ENCODE assay signal across 8 mouse cellular contexts in the genomic region with DNA sequence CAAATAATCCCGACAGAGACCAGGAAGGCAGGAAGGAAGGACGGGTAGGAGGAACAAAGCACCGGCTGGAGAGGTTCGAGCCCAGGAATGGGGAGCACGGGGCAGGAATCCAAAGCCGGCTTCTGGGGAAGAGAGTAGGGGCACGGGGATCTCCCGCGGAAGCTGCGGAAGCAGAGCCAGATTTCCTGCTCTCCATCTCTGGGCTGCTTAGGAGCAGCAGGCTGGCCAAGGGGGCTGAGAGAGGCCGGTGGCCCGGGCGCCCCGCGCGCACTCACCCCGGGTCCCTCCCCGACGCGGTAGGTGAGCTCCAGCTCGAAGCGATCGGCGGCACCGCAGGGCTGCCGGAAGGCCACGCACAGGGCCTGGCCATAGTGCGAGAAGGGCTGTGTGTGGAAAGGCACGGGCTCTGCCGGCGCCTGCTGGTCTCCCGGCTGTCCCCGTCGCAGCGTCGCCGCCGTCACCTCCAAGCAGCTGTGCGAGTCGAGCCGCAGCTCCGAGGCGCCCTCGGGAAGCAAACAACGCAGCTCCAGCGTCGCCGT. TPM values are rescaled to one million over a fixed set of nuclear protein-coding genes. Genes with fewer than 3 reads are reported as not detected.
A peak's percentile ranks its signal among the peaks of the same experiment; 100 is the strongest.
DNase-seq lines count a peak whose midpoint lies in the region; ATAC-seq and TF ChIP-seq lines count a peak whose summit lies in the region.

No protein-coding gene starts in this region.

- peak overlapping the region; percentile 98 for H3K27ac ChIP-seq in cerebellum, adult 2 months (ENCODE audit: insufficient read depth, low read length)
- H3K27ac ChIP-seq in heart, adult 2 months: peak overlapping the region; percentile 97
- peak overlapping the region; percentile 92 for H3K27ac ChIP-seq in stomach, embryonic 14.5 days (ENCODE audit: low read length)

- DNase-seq in cerebellum, adult 2 months: no peak
- DNase-seq in cerebellum, postnatal 36 days: no peak
- peak; percentile 22 for DNase-seq in 3T3-L1 (ENCODE audit: low read depth, low spot score)
- DNase-seq in brain, embryonic 14.5 days (ENCODE audit: low read depth): peak; percentile 82
- no peak for DNase-seq in heart, adult 2 months
- peak; percentile 40 to 61 for DNase-seq in kidney, postnatal 25 days

- H3K79me2 ChIP-seq in heart, adult 2 months (replicated peaks; ENCODE audit: control insufficient read depth, insufficient read depth, low read length): no peaks in the 10 kb centered on the region

- peak overlapping the region; percentile 77 for H3K4me2 ChIP-seq in stomach, embryonic 14.5 days (replicated peaks; ENCODE audit: low read depth, low read length)

- H3K9me3 ChIP-seq in megakaryocyte, embryonic 14.5 days: no peaks in the 10 kb centered on the region
- H3K9me3 ChIP-seq in stomach, embryonic 14.5 days (ENCODE audit: control insufficient read depth, low read depth, low read length): no peaks in the 10 kb centered on the region

- no peak for TF ChIP-seq EP300 in heart, adult 2 months (IDR thresholded peaks at IDR 0.05; ENCODE audit: insufficient read depth, low read depth, low read length)

- intact Hi-C loops in heart, adult 2 months (cut with DNase I): loop anchor here (2.0 kb wide), 1 partner anchor 29 kb away; the partner anchor contains the start of gene Timm17a

- peak; percentile 74 for ATAC-seq in stomach, embryonic 14.5 days (ENCODE audit: insufficient number of reproducible peaks, insufficient read depth, low FRiP score, low read depth)

- TF ChIP-seq POLR2A in cerebellum, adult 2 months (IDR thresholded peaks at IDR 0.05; ENCODE audit: borderline replicate concordance, insufficient read depth, low read length): no peak
- TF ChIP-seq POLR2A in brain, embryonic 14.5 days (IDR thresholded peaks at IDR 0.05; ENCODE audit: borderline replicate concordance, extremely low read depth, insufficient read depth, insufficient read length, poor library complexity, severe bottlenecking): no peak
- 0 out of 2 replicates have a peak, but pooled peaks have one; percentile 15 for TF ChIP-seq POLR2A in heart, adult 2 months (IDR thresholded peaks at IDR 0.05; ENCODE audit: insufficient read depth, low read depth, low read length)

- WGBS in cerebellum, adult 2 months: under 1% methylated on average over 48 of the region's 48 CpGs
- WGBS in heart, adult 2 months: under 1% methylated on average over 48 of the region's 48 CpGs
- under 1% methylated on average over 48 of the region's 48 CpGs for WGBS in stomach, embryonic 14.5 days

- peaks cover 4% of the 10 kb centered on the region for H3K36me3 ChIP-seq in heart, adult 2 months (ENCODE audit: control insufficient read depth, insufficient read depth, low read length)
- peaks cover 10% of the 10 kb centered on the region for H3K36me3 ChIP-seq in megakaryocyte, embryonic 14.5 days (replicated peaks; ENCODE audit: low read length)
- H3K36me3 ChIP-seq in stomach, embryonic 14.5 days (ENCODE audit: control insufficient read depth, insufficient read depth, low read length): no peaks in the 10 kb centered on the region

- peak overlapping the region; percentile 98 for H3K4me3 ChIP-seq in cerebellum, adult 2 months (replicated peaks; ENCODE audit: insufficient read depth, low read depth, low read length)
- H3K4me3 ChIP-seq in heart, adult 2 months: peak overlapping the region; percentile 86
- peak overlapping the region; percentile 95 for H3K4me3 ChIP-seq in megakaryocyte, embryonic 14.5 days (replicated peaks)
- peak overlapping the region; percentile 83 for H3K4me3 ChIP-seq in stomach, embryonic 14.5 days (ENCODE audit: low read depth, low read length)

- peak overlapping the region; percentile 94 for H3K9ac ChIP-seq in heart, adult 2 months (ENCODE audit: low read depth, low read length)
- peak overlapping the region; percentile 87 for H3K9ac ChIP-seq in stomach, embryonic 14.5 days (replicated peaks; ENCODE audit: low read depth, low read length)

- TF ChIP-seq CTCF in cerebellum, adult 2 months (IDR thresholded peaks at IDR 0.05; ENCODE audit: borderline replicate concordance, insufficient read depth, low read depth, low read length): no peak
- TF ChIP-seq CTCF in brain, embryonic 14.5 days (IDR thresholded peaks at IDR 0.05; ENCODE audit: borderline replicate concordance, extremely low read depth, insufficient read depth, insufficient read length): no peak
- no peak for TF ChIP-seq CTCF in heart, adult 2 months (IDR thresholded peaks at IDR 0.05)

- H3K4me1 ChIP-seq in cerebellum, adult 2 months (ENCODE audit: control insufficient read depth, insufficient read depth, low read length): peaks cover 3% of the 10 kb centered on the region; the same call in 1 of the 2 replicates
- peaks cover 8% of the 10 kb centered on the region for H3K4me1 ChIP-seq in heart, adult 2 months (ENCODE audit: control insufficient read depth, insufficient read depth, low read length)
- peaks cover 29% of the 10 kb centered on the region for H3K4me1 ChIP-seq in megakaryocyte, embryonic 14.5 days
- no peaks in the 10 kb centered on the region for H3K4me1 ChIP-seq in stomach, embryonic 14.5 days (ENCODE audit: control insufficient read depth, insufficient read depth, low read length)

- H3K27me3 ChIP-seq in cerebellum, adult 2 months (ENCODE audit: control insufficient read depth, insufficient read depth, low read length): no peaks in the 10 kb centered on the region
- no peaks in the 10 kb centered on the region for H3K27me3 ChIP-seq in heart, adult 2 months (ENCODE audit: control insufficient read depth, insufficient read depth, low read length)
- peaks cover 8% of the 10 kb centered on the region for H3K27me3 ChIP-seq in megakaryocyte, embryonic 14.5 days (replicated peaks)
- H3K27me3 ChIP-seq in stomach, embryonic 14.5 days (ENCODE audit: control insufficient read depth, insufficient read depth, low read length): no peaks in the 10 kb centered on the region

RNA-seq across cellular contexts. Expression of gene Rnpep, which starts 0.5 kb away (rescaled TPM):
- 54.2 and 54.4 TPM in 2 replicates for polyA plus RNA-seq in cerebellum, adult 2 months (2012; rRNA removed)
- polyA plus RNA-seq in brain, embryonic 14.5 days (2012; rRNA removed): 41.0 and 54.0 TPM in 2 replicates
- total RNA-seq in heart, adult 2 months (2021): 10 to 100 TPM; 20.0 to 22.6 TPM
- polyA plus RNA-seq in heart, adult 2 months (2012; rRNA removed): 14.0 and 14.4 TPM in 2 replicates
- polyA plus RNA-seq in megakaryocyte, embryonic 14.5 days (2012; ENCODE audit: insufficient read depth, low replicate concordance): 15.5 and 18.7 TPM in 2 replicates
- polyA plus RNA-seq in stomach, embryonic 14.5 days (2014; fragmentation: Nextera tagmentation; extraction: Ambion mirVana): 124 and 128 TPM in 2 replicates

RNA-seq across cellular contexts. Expression of gene Elf3, which starts 25.0 kb away (rescaled TPM):
- 0.34 and 0.63 TPM in 2 replicates for polyA plus RNA-seq in cerebellum, adult 2 months (2012; rRNA removed)
- polyA plus RNA-seq in brain, embryonic 14.5 days (2012; rRNA removed): 0.15 and 0.20 TPM in 2 replicates
- total RNA-seq in heart, adult 2 months (2021): not detected
- polyA plus RNA-seq in heart, adult 2 months (2012; rRNA removed): 2.0 TPM in 1 of 2 replicates, not detected in the other
- polyA plus RNA-seq in megakaryocyte, embryonic 14.5 days (2012; ENCODE audit: insufficient read depth, low replicate concordance): not detected in 2 replicates
- 98.9 and 104 TPM in 2 replicates for polyA plus RNA-seq in stomach, embryonic 14.5 days (2014; fragmentation: Nextera tagmentation; extraction: Ambion mirVana)

RNA-seq across cellular contexts. Expression of gene Timm17a, which starts 30.2 kb away (rescaled TPM):
- polyA plus RNA-seq in cerebellum, adult 2 months (2012; rRNA removed): 104 and 110 TPM in 2 replicates
- 38.2 and 44.8 TPM in 2 replicates for polyA plus RNA-seq in brain, embryonic 14.5 days (2012; rRNA removed)
- total RNA-seq in heart, adult 2 months (2021): 100 to 1,000 TPM; 325 to 370 TPM
- polyA plus RNA-seq in heart, adult 2 months (2012; rRNA removed): 185 and 239 TPM in 2 replicates
- 2.2 and 5.0 TPM in 2 replicates for polyA plus RNA-seq in megakaryocyte, embryonic 14.5 days (2012; ENCODE audit: insufficient read depth, low replicate concordance)
- polyA plus RNA-seq in stomach, embryonic 14.5 days (2014; fragmentation: Nextera tagmentation; extraction: Ambion mirVana): 179 and 203 TPM in 2 replicates

RNA-seq across cellular contexts. Expression of gene Lmod1, which starts 41.3 kb away (rescaled TPM):
- 0.47 and 0.59 TPM in 2 replicates for polyA plus RNA-seq in cerebellum, adult 2 months (2012; rRNA removed)
- 0.08 and 0.30 TPM in 2 replicates for polyA plus RNA-seq in brain, embryonic 14.5 days (2012; rRNA removed)
- total RNA-seq in heart, adult 2 months (2021): 1 to 10 TPM; 3.7 to 4.7 TPM
- 4.8 and 6.4 TPM in 2 replicates for polyA plus RNA-seq in heart, adult 2 months (2012; rRNA removed)
- not detected in 2 replicates for polyA plus RNA-seq in megakaryocyte, embryonic 14.5 days (2012; ENCODE audit: insufficient read depth, low replicate concordance)
- polyA plus RNA-seq in stomach, embryonic 14.5 days (2014; fragmentation: Nextera tagmentation; extraction: Ambion mirVana): 12.6 and 13.2 TPM in 2 replicates

Comparison
In these comparisons a context has a peak if more than half of its experiments do, and no peak if none do; other contexts are left out.
1. DNase-seq: peak in 3T3-L1 (single experiment), brain, embryonic 14.5 days (single experiment) and kidney, postnatal 25 days (2 of 2); none in cerebellum, adult 2 months (0 of 2), cerebellum, postnatal 36 days (0 of 2) and heart, adult 2 months (0 of 2).
2. RNA of gene Elf3, which starts 25.0 kb away (polyA plus RNA-seq): 98.9 to 104 TPM in stomach, embryonic 14.5 days; 2.0 TPM in heart, adult 2 months, 0.34 to 0.63 TPM in cerebellum, adult 2 months, 0.15 to 0.20 TPM in brain, embryonic 14.5 days and not detected in megakaryocyte, embryonic 14.5 days; every median in the first group is over 10 times any median in the second.
3. Peak in every context shown above with its lines, with median percentiles within 50 percentile points of each other: H3K27ac ChIP-seq and H3K4me3 ChIP-seq.